ENCODE assay signal across 9 mouse cellular contexts in the genomic region with DNA sequence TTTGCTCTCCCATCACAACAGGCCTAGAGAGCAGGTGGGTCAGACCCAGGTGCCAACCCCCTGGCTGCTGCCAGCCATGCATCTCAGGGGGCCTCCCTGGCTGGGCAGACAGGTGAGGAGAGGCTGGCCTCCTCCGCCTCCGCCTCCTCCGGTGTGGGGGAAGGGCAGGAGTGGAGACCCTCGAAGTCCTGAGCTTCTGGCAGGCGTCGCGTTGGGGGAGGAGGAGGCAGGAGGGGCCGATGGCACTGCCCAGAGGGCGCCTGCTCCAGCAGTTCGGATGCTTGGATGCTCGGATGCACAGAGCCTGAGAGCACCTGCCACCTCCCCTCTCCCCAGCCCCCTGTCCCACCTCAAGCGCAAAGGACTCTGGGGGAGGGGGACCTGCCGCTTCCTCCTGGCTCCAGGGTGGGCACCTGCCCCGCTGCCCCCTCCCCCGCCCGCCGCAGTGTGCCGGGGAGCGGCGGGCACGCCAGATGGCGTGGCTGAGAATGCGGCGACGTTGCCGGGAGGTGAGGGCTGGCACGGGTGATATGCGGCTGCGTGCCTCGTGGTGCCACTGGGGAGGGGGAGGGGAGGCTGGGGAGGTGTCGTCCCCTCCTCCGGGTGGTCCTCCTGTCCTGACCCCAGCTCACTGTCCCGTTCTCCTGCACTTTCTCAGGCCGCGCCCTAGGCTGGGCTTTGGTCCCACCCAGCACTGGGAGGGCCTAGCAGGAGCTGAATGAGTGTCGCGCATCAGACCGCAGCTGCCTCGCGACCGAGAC. TPM values are rescaled to one million over a fixed set of nuclear protein-coding genes. Genes with fewer than 3 reads are reported as not detected.
DNase-seq lines count a peak whose midpoint lies in the region; ATAC-seq and TF ChIP-seq lines count a peak whose summit lies in the region.
"Had no signal": no experiment of that assay in that cellular context is flagged by ENCODE, and none has a peak within 500 bp of the region (broad histone marks: within the 10 kb centered on the region; RNA-seq: fewer than 3 reads in every experiment).

No protein-coding gene starts in this region.

- H3K27ac ChIP-seq in lung, embryonic 15.5 days: no peak overlapping the region
- H3K27ac ChIP-seq in intestine, embryonic 15.5 days: no peak overlapping the region
- H3K27ac ChIP-seq in neural tube, embryonic 15.5 days (replicated peaks): peak overlapping the region; percentile 54

- WGBS in lung, embryonic 15.5 days: 4% methylated on average over 32 of the region's 41 CpGs
- 4% methylated on average over 40 of the region's 41 CpGs for WGBS in lung, adult 2 months
- 1% methylated on average over 38 of the region's 41 CpGs for WGBS in intestine, embryonic 15.5 days
- WGBS in neural tube, embryonic 15.5 days: under 1% methylated on average over 36 of the region's 41 CpGs

- TF ChIP-seq CTCF in lung, adult 2 months (IDR thresholded peaks at IDR 0.05; ENCODE audit: insufficient read depth, low read length): no peak

- no peaks in the 10 kb centered on the region for H3K9me3 ChIP-seq in lung, embryonic 15.5 days
- no peaks in the 10 kb centered on the region for H3K9me3 ChIP-seq in intestine, embryonic 15.5 days
- H3K9me3 ChIP-seq in neural tube, embryonic 15.5 days (replicated peaks): no peaks in the 10 kb centered on the region

- ATAC-seq in lung, embryonic 15.5 days (ENCODE audit: borderline replicate concordance, extremely low read depth, low FRiP score, low TSS enrichment): 0 out of 2 replicates have a peak, but pooled peaks have one; percentile 36
- no peak for ATAC-seq in intestine, embryonic 15.5 days
- no peak; the same call in 1 of the 2 replicates for ATAC-seq in neural tube, embryonic 15.5 days (ENCODE audit: low FRiP score)

- no peaks in the 10 kb centered on the region for H3K36me3 ChIP-seq in lung, embryonic 15.5 days
- H3K36me3 ChIP-seq in intestine, embryonic 15.5 days: no peaks in the 10 kb centered on the region
- H3K36me3 ChIP-seq in neural tube, embryonic 15.5 days: no peaks in the 10 kb centered on the region

- no peak overlapping the region for H3K4me3 ChIP-seq in lung, embryonic 15.5 days
- H3K4me3 ChIP-seq in lung, adult 2 months (replicated peaks; ENCODE audit: extremely low read depth, low read depth, low read length): no peak overlapping the region
- H3K4me3 ChIP-seq in intestine, embryonic 15.5 days (replicated peaks): peak overlapping the region; percentile 17; the same call in 1 of the 2 replicates
- H3K4me3 ChIP-seq in neural tube, embryonic 15.5 days (replicated peaks): peak overlapping the region; percentile 35

- H3K4me1 ChIP-seq in lung, embryonic 15.5 days: peaks cover 13% of the 10 kb centered on the region
- 0 out of 2 replicates have a peak, but pooled peaks cover 2% of the 10 kb centered on the region for H3K4me1 ChIP-seq in lung, adult 2 months (ENCODE audit: control insufficient read depth, insufficient read depth, low read length)
- H3K4me1 ChIP-seq in intestine, embryonic 15.5 days (replicated peaks): peaks cover 18% of the 10 kb centered on the region
- peaks cover 36% of the 10 kb centered on the region for H3K4me1 ChIP-seq in neural tube, embryonic 15.5 days

- TF ChIP-seq POLR2A in lung, adult 2 months (IDR thresholded peaks at IDR 0.05; ENCODE audit: borderline replicate concordance, extremely low read depth, low read depth, low read length): no peak

- no peak overlapping the region for H3K9ac ChIP-seq in lung, embryonic 15.5 days
- no peak overlapping the region for H3K9ac ChIP-seq in intestine, embryonic 15.5 days
- H3K9ac ChIP-seq in neural tube, embryonic 15.5 days (replicated peaks): peak overlapping the region; percentile 30; the same call in 1 of the 2 replicates

- DNase-seq in lung, adult 2 months: no peak
- peak; percentile 76 to 79 for DNase-seq in cerebellum, postnatal 36 days
- no peak for DNase-seq in adrenal gland, postnatal 4 days (ENCODE audit: low spot score in 2 of 2)
- DNase-seq in kidney, postnatal 14 days: no peak
- no peak for DNase-seq in lung, postnatal 14 days
- DNase-seq: heart, postnatal 10 days had no signal

- peaks cover 100% of the 10 kb centered on the region for H3K27me3 ChIP-seq in lung, embryonic 15.5 days
- H3K27me3 ChIP-seq in intestine, embryonic 15.5 days (replicated peaks): peaks cover 98% of the 10 kb centered on the region
- peaks cover 90% of the 10 kb centered on the region for H3K27me3 ChIP-seq in neural tube, embryonic 15.5 days (replicated peaks)

- H3K4me2 ChIP-seq in lung, embryonic 15.5 days: peak overlapping the region; percentile 31
- peak overlapping the region; percentile 54 for H3K4me2 ChIP-seq in intestine, embryonic 15.5 days (replicated peaks)
- peak overlapping the region; percentile 65 for H3K4me2 ChIP-seq in neural tube, embryonic 15.5 days

RNA-seq across cellular contexts. Expression of gene Neurod2, which starts 4.7 kb away (rescaled TPM):
- 0.05 TPM in 1 of 2 replicates, not detected in the other for polyA plus RNA-seq in lung, embryonic 15.5 days (2015; fragmentation: Nextera tagmentation; extraction: Ambion mirVana)
- polyA plus RNA-seq in lung, adult 2 months (2012; rRNA removed): not detected in 2 replicates
- polyA plus RNA-seq in intestine, embryonic 15.5 days (2015; fragmentation: Nextera tagmentation; extraction: Ambion mirVana): 0.09 TPM in 2 replicates
- 13.7 and 16.3 TPM in 2 replicates for polyA plus RNA-seq in neural tube, embryonic 15.5 days (2015; fragmentation: Nextera tagmentation; extraction: Ambion mirVana)
- total RNA-seq in adrenal gland, postnatal 4 days (2021): under 1 TPM in 1 of 2 experiments, not detected in 1; 0.34 TPM
- total RNA-seq: heart, postnatal 10 days had no signal

RNA-seq across cellular contexts. Expression of gene Ppp1r1b, which starts 14.0 kb away (rescaled TPM):
- polyA plus RNA-seq in lung, embryonic 15.5 days (2015; fragmentation: Nextera tagmentation; extraction: Ambion mirVana): 3.5 and 5.5 TPM in 2 replicates
- polyA plus RNA-seq in lung, adult 2 months (2012; rRNA removed): 20.0 and 22.1 TPM in 2 replicates
- polyA plus RNA-seq in intestine, embryonic 15.5 days (2015; fragmentation: Nextera tagmentation; extraction: Ambion mirVana): 52.2 and 68.9 TPM in 2 replicates
- polyA plus RNA-seq in neural tube, embryonic 15.5 days (2015; fragmentation: Nextera tagmentation; extraction: Ambion mirVana): 2.5 and 3.7 TPM in 2 replicates
- total RNA-seq in adrenal gland, postnatal 4 days (2021): 1 to 10 TPM; 1.3 to 1.9 TPM

RNA-seq across cellular contexts. Expression of gene Stard3, which starts 24.0 kb away (rescaled TPM):
- polyA plus RNA-seq in lung, embryonic 15.5 days (2015; fragmentation: Nextera tagmentation; extraction: Ambion mirVana): 45.2 and 52.5 TPM in 2 replicates
- polyA plus RNA-seq in lung, adult 2 months (2012; rRNA removed): 131 and 143 TPM in 2 replicates
- 39.4 and 39.7 TPM in 2 replicates for polyA plus RNA-seq in intestine, embryonic 15.5 days (2015; fragmentation: Nextera tagmentation; extraction: Ambion mirVana)
- 31.6 and 37.6 TPM in 2 replicates for polyA plus RNA-seq in neural tube, embryonic 15.5 days (2015; fragmentation: Nextera tagmentation; extraction: Ambion mirVana)
- total RNA-seq in adrenal gland, postnatal 4 days (2021): 10 to 100 TPM; 30.3 to 30.9 TPM

RNA-seq across cellular contexts. Expression of gene Tcap, which starts 49.5 kb away (rescaled TPM):
- 5.1 and 7.5 TPM in 2 replicates for polyA plus RNA-seq in lung, embryonic 15.5 days (2015; fragmentation: Nextera tagmentation; extraction: Ambion mirVana)
- 73.7 and 136 TPM in 2 replicates for polyA plus RNA-seq in lung, adult 2 months (2012; rRNA removed)
- 0.25 TPM in 1 of 2 replicates, not detected in the other for polyA plus RNA-seq in intestine, embryonic 15.5 days (2015; fragmentation: Nextera tagmentation; extraction: Ambion mirVana)
- polyA plus RNA-seq in neural tube, embryonic 15.5 days (2015; fragmentation: Nextera tagmentation; extraction: Ambion mirVana): 1.4 and 1.7 TPM in 2 replicates
- total RNA-seq in adrenal gland, postnatal 4 days (2021): 10 to 100 TPM in 1 of 2 experiments, 1 to 10 TPM in 1; 8.6 to 16.7 TPM

RNA-seq across cellular contexts. Expression of gene Pnmt, which starts 52.1 kb away (rescaled TPM):
- 0.12 TPM in 1 of 2 replicates, not detected in the other for polyA plus RNA-seq in lung, embryonic 15.5 days (2015; fragmentation: Nextera tagmentation; extraction: Ambion mirVana)
- polyA plus RNA-seq in lung, adult 2 months (2012; rRNA removed): 2.0 and 3.5 TPM in 2 replicates
- 0.19 TPM in 1 of 2 replicates, not detected in the other for polyA plus RNA-seq in intestine, embryonic 15.5 days (2015; fragmentation: Nextera tagmentation; extraction: Ambion mirVana)
- 2.2 and 2.9 TPM in 2 replicates for polyA plus RNA-seq in neural tube, embryonic 15.5 days (2015; fragmentation: Nextera tagmentation; extraction: Ambion mirVana)
- 100 to 1,000 TPM; 686 to 903 TPM for total RNA-seq in adrenal gland, postnatal 4 days (2021)

Comparison
In these comparisons a context has a peak if more than half of its experiments do, and no peak if none do; other contexts are left out.
1. H3K4me3 ChIP-seq: peak in intestine, embryonic 15.5 days (single experiment) and neural tube, embryonic 15.5 days (single experiment); none in lung, embryonic 15.5 days (single experiment) and lung, adult 2 months (single experiment).
2. DNase-seq: peak in cerebellum, postnatal 36 days (2 of 2); none in lung, adult 2 months (single experiment), adrenal gland, postnatal 4 days (0 of 2), kidney, postnatal 14 days (single experiment) and lung, postnatal 14 days (single experiment).
3. RNA of gene Neurod2, which starts 4.7 kb away (polyA plus RNA-seq): 13.7 to 16.3 TPM in neural tube, embryonic 15.5 days; 0.09 TPM in intestine, embryonic 15.5 days, 0.05 TPM in lung, embryonic 15.5 days and not detected in lung, adult 2 months; every median in the first group is over 10 times any median in the second.
4. Peak in every context shown above with its lines, with median percentiles within 50 percentile points of each other: H3K4me2 ChIP-seq.